Mouse (Mus musculus): ENCODE results near the gene Gas7.

- TF ChIP-seq MAFK (IDR thresholded peaks at IDR 0.05; ENCODE audit: insufficient read depth, low read depth, low read length) (no peak), ZC3H11A (IDR thresholded peaks at IDR 0.05; ENCODE audit: borderline replicate concordance, low read depth, low read length) (no peak), HCFC1 (IDR thresholded peaks at IDR 0.05; ENCODE audit: borderline replicate concordance, insufficient read depth, low read length) (no peak), CHD2 (IDR thresholded peaks at IDR 0.05; ENCODE audit: low read depth, low read length) (no peak), ZNF384 (IDR thresholded peaks at IDR 0.05; ENCODE audit: low read depth, low read length) (no peak)
Measured at GRCm38 (mm10) chr11:67531926-67532565, 76.8 kb downstream of the Gas7 start.

Measured in ES-E14 (cell line).